Mouse (Mus musculus): ENCODE measurements at regions not wholly inside any gene's neighbourhood (a gene's known extent, or its start where the extent isn't known, plus 50 kb on each side); places are given as distances from the start of the nearest gene placed in this dataset.

DNA sequence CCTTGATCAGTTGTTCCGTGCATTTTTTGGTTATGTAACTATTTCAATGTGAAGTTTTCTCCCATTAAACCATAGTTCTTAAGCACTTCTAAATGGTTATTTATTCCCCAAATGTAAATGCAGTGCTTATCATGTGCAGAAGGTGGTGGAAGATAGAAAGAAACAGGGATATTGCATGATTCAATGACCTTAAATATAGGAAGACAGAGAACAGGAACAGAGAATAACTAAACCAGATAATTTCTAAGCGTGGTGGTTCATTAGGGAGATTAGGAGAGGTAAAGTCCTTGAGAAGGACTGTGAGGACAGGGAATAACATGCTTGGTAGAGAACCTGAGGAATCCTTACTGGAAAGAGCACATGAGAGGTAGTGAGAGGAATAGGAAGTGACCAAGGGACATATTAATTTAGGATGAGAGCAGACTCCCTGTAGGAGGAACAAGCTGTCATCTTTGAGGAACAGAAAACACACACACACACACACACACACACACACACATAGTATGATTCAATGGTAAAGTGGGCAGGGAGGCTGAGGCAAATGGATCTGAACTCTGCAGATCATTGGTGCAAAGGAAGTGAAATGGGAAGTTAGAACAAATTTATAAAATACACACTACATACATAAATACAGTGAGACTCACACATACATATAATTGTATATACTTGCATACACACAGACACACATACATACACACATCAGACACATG, 143.4 kb upstream of the Chl1 start:
- WGBS = 86% methylated on average over 2 of the region's 2 CpGs
- Histone ChIP-seq H3K4me2 (replicated peaks) (no peak overlapping the region), H3K27me3 (replicated peaks) (no peaks in the 10 kb centered on the region), H3K4me1 (replicated peaks) (no peaks in the 10 kb centered on the region), H3K4me3 (replicated peaks) (no peak overlapping the region), H3K9me3 (no peaks in the 10 kb centered on the region), H3K27ac (no peak overlapping the region), H3K36me3 (no peaks in the 10 kb centered on the region), H3K9ac (no peak overlapping the region)
- no peak for ATAC-seq

GRCm38 (mm10) chr6:103374956-103375355, 135.4 kb upstream of the Chl1 start:
- no peaks in the 10 kb centered on the region for H3K27me3 ChIP-seq (replicated peaks)
- no peak overlapping the region for H3K27ac ChIP-seq
- no peaks in the 10 kb centered on the region for H3K36me3 ChIP-seq
- H3K4me3 ChIP-seq (replicated peaks) = no peak overlapping the region
- H3K4me1 ChIP-seq (replicated peaks) = no peaks in the 10 kb centered on the region
- H3K4me2 ChIP-seq (replicated peaks) = no peak overlapping the region
- no peak overlapping the region for H3K9ac ChIP-seq
- H3K9me3 ChIP-seq = no peaks in the 10 kb centered on the region
- no peak for ATAC-seq
- 82% methylated on average over 7 of the region's 7 CpGs for WGBS

DNA sequence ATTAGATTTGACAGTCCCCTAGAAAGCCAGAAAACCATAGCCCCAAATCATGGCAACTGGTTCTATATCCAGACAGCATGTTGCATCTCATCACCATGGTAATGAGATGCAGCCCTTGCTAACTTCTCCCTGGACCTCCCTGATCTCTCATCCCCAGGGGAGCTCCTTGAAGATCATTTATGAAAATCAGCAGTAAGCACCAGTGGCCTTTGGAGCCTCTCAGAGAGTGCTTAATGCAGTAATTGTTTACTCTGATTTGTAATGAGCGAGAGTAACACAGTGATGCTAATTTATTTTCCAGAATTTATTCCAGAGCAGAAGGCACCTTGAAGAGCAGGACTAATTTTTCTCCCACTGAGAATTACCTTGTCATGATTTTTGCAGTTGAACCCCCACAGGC, 133.1 kb upstream of the Chl1 start:
- Histone ChIP-seq H3K27me3 (replicated peaks) (no peaks in the 10 kb centered on the region), H3K9me3 (no peaks in the 10 kb centered on the region), H3K4me1 (replicated peaks) (no peaks in the 10 kb centered on the region), H3K36me3 (no peaks in the 10 kb centered on the region), H3K27ac (no peak overlapping the region), H3K4me3 (replicated peaks) (no peak overlapping the region), H3K9ac (no peak overlapping the region), H3K4me2 (replicated peaks) (no peak overlapping the region)
- WGBS = 63% methylated on average over 1 of the region's 1 CpGs
- no peak for ATAC-seq

DNA sequence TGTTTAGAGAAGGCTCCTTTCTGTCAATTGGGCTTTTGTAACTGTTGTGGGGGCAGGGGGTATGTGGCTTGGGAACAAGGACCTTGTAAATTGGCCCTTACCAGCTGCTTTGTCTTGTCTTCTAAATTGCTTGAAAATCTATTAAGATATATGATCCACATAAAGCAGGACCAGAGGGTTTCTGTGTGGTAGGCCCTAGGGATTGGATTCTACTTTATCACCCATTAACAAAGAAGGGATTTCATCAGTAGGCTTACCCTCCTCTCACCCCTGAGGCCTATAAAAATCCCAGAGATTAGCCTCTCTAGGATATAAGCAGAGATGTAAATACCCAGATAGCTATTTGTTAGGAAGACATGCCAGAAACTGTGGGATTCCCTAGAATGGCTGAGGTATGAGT, 132.3 kb upstream of the Chl1 start:
- Histone ChIP-seq H3K9ac (no peak overlapping the region), H3K27me3 (replicated peaks) (no peaks in the 10 kb centered on the region)
- no peak for ATAC-seq

DNA sequence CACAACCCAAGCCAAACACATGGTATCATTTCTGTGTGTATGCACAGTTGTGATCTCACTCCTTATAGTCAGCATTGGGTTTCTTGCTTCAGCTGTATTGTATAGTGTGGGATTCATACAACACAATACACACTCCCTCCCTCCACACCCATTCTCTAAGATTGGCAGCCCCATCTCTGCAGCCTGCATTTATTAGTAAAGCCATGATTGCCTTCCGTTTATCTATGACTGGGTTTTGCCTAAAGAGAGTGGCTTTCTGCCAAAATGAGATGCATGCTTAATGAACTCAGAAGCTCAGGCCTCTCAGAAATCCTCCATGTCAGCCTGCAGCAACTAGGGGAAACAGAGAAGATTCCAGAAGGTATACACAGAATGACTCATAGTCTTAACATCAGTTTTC, 129.4 kb upstream of the Chl1 start:
- Histone ChIP-seq H3K9ac (no peak overlapping the region), H3K4me2 (replicated peaks) (no peak overlapping the region), H3K9me3 (no peaks in the 10 kb centered on the region), H3K36me3 (no peaks in the 10 kb centered on the region), H3K4me3 (replicated peaks) (no peak overlapping the region), H3K4me1 (replicated peaks) (no peaks in the 10 kb centered on the region), H3K27ac (no peak overlapping the region), H3K27me3 (replicated peaks) (no peaks in the 10 kb centered on the region)
- WGBS = 38% methylated on average over 1 of the region's 1 CpGs
- ATAC-seq = no peak

More for the DNA sequence above, 132.3 kb upstream of the Chl1 start:
- no peak overlapping the region for H3K4me3 ChIP-seq (replicated peaks)
- no peaks in the 10 kb centered on the region for H3K9me3 ChIP-seq
- no peaks in the 10 kb centered on the region for H3K36me3 ChIP-seq
- no peak overlapping the region for H3K4me2 ChIP-seq (replicated peaks)
- no peaks in the 10 kb centered on the region for H3K4me1 ChIP-seq (replicated peaks)
- no peak overlapping the region for H3K27ac ChIP-seq

GRCm38 (mm10) chr6:103381930-103382329, 128.5 kb upstream of the Chl1 start:
- no peak for ATAC-seq
- no peaks in the 10 kb centered on the region for H3K36me3 ChIP-seq

DNA sequence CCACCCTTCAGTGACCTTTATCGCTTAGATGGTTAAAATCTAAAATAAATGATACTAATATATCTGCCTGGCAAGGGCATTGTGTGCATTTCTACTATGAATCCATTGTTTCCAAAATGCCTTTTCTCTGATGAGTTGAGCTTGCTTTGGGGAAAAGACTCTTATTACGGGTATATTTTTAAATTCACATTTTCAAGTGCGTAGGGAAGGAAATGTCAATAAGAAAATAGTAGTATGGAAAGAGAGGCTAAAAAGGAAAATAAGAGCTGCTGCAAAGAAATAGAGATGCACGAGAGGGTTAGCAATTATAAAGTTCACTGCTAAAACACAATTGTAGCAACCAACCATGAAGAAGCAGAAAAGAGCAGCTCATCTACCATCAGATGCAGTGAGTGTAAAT, 123.8 kb upstream of the Chl1 start:
- H3K4me2 ChIP-seq (replicated peaks) = no peak overlapping the region
- H3K36me3 ChIP-seq = no peaks in the 10 kb centered on the region
- no peak for ATAC-seq
- WGBS = 86% methylated on average over 4 of the region's 4 CpGs
- no peaks in the 10 kb centered on the region for H3K4me1 ChIP-seq (replicated peaks)
- H3K27me3 ChIP-seq (replicated peaks) = no peaks in the 10 kb centered on the region
- H3K27ac ChIP-seq = no peak overlapping the region
- no peaks in the 10 kb centered on the region for H3K9me3 ChIP-seq
- H3K4me3 ChIP-seq (replicated peaks) = no peak overlapping the region
- no peak overlapping the region for H3K9ac ChIP-seq

More at GRCm38 (mm10) chr6:103381930-103382329, 128.5 kb upstream of the Chl1 start:
- no peaks in the 10 kb centered on the region for H3K9me3 ChIP-seq
- no peak overlapping the region for H3K4me3 ChIP-seq (replicated peaks)
- H3K27me3 ChIP-seq (replicated peaks) = no peaks in the 10 kb centered on the region
- H3K9ac ChIP-seq = no peak overlapping the region
- H3K4me1 ChIP-seq (replicated peaks) = no peaks in the 10 kb centered on the region
- no peak overlapping the region for H3K27ac ChIP-seq
- WGBS = 75% methylated on average over 2 of the region's 2 CpGs
- H3K4me2 ChIP-seq (replicated peaks) = no peak overlapping the region

DNA sequence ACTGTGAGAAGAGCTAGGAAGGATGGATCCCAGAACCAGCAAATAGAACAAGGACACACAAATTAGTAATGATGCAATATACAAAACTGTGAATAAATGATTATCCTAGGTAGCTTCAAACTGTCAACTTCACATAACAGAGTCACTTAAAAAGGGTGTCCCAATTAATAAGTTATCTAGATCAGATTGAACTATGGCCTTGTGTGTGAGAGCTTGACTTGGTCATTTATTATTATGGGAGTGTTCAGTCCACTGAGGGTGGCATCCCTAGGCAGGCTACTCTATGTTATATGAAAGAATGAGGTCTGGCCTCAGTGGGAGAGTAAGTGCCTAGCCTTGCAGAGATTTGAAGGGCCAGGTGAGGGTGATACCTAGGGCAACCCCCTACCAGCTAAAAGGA, 104.4 kb upstream of the Chl1 start:
- no peaks in the 10 kb centered on the region for H3K36me3 ChIP-seq

DNA sequence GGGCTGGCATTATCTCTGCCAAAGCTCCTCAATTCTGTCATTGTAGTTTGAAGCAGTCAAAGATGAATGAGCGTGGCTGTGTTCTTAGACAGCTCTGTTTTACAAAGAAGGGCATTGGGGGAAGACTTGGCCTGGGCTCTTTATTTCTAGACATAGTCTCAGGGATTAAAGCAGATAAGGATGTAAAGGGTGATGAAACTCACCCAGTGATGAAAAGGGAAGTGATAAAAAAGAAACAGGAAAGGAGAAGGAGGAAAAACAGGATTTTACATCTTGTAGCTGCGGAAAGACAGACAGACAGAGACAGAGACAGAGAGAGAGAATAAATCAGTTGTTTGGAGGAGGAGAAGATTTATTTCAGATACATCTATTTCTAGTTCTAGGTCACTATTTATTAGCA, 95.5 kb upstream of the Chl1 start:
- H3K27me3 ChIP-seq (replicated peaks) = no peaks in the 10 kb centered on the region
- 86% methylated on average over 2 of the region's 2 CpGs for WGBS
- no peak overlapping the region for H3K9ac ChIP-seq
- H3K36me3 ChIP-seq = no peaks in the 10 kb centered on the region
- H3K27ac ChIP-seq = no peak overlapping the region
- H3K9me3 ChIP-seq = no peaks in the 10 kb centered on the region
- no peak overlapping the region for H3K4me3 ChIP-seq (replicated peaks)
- H3K4me2 ChIP-seq (replicated peaks) = no peak overlapping the region
- H3K4me1 ChIP-seq (replicated peaks) = no peaks in the 10 kb centered on the region
- ATAC-seq = no peak

More for the DNA sequence above, 104.4 kb upstream of the Chl1 start:
- no peaks in the 10 kb centered on the region for H3K4me1 ChIP-seq (replicated peaks)
- no peak overlapping the region for H3K4me2 ChIP-seq (replicated peaks)
- no peaks in the 10 kb centered on the region for H3K9me3 ChIP-seq
- H3K9ac ChIP-seq = no peak overlapping the region
- no peak for ATAC-seq
- no peak overlapping the region for H3K4me3 ChIP-seq (replicated peaks)
- H3K27me3 ChIP-seq (replicated peaks) = no peaks in the 10 kb centered on the region
- H3K27ac ChIP-seq = no peak overlapping the region

DNA sequence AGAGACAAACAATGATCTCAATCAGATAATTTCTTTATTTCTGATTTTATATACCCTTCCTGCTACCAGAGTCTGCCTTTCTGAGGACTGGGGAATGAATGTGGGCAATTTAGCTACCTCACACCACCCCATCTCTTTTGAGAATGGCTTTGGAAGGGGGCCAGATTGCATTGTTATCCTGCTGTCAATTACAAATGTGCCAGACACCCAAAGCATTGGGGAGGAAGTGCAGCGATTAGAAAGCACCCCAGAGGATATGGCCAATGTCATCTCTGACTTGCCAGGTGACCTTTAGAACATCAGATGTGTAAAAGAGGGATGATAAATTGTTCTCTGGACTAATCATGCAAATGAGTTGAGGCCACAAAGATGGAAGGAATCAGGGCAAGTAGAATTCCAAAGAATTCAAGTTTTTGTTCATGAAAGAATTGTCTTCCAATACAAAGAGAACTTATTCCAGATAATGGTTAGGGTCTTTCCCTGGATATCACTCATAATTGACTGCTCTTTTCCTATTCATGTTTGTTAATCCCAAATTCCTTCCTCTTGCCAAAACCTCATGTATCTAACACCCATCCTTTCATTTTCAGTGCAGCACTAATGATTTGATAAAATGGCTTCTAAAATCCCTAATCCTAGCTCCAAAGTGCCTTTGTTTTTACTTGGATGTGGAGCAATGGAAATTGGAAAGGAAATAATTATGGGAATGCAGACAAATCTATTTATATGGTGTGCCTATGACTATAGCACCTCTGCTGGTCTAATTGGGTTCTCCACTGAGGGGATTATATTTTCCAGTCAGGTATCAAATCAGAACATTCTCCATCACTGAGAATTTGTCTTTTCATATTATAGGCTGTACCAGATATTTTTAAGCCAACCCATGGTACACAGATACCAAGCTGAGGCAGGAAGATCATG, 89.1 kb upstream of the Chl1 start:
- H3K9ac ChIP-seq = no peak overlapping the region
- WGBS = 38% methylated on average over 1 of the region's 1 CpGs
- H3K27ac ChIP-seq = no peak overlapping the region
- H3K4me3 ChIP-seq (replicated peaks) = no peak overlapping the region
- no peak for ATAC-seq
- no peaks in the 10 kb centered on the region for H3K9me3 ChIP-seq
- no peaks in the 10 kb centered on the region for H3K27me3 ChIP-seq (replicated peaks)
- no peaks in the 10 kb centered on the region for H3K4me1 ChIP-seq (replicated peaks)
- H3K4me2 ChIP-seq (replicated peaks) = no peak overlapping the region
- no peaks in the 10 kb centered on the region for H3K36me3 ChIP-seq

DNA sequence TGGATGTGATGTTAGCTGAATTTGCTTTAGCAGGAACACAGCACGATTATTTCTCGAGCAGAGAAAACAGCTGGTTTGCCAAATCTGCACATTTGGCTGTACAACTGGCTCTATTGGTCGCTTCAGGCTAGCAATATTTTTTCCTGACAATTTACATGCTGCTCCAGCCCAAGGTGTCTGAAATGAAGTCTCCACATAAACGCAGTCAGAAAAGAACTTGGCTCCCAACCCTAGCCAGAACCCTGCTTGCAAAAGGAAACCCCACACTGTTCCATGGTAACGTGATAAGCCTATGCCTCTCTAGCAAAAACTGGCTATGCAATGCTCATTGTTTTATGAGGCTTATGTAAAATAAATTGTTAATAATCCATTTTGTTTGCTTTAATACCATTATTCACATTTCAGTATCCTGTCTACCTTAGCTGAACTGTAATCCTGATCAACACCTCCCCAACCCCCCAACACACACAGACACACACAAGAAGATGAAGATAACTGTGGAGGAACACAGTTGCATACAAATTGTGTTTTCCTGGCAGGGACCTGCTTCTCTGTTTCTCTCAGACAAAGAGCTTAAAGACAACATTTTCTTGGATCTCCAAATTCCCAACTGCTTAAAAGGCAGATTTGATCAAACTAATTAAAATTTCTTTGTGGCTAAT, 79.3 kb upstream of the Chl1 start:
- no peak overlapping the region for H3K4me3 ChIP-seq (replicated peaks)
- ATAC-seq = no peak
- no peak overlapping the region for H3K9ac ChIP-seq
- H3K4me2 ChIP-seq (replicated peaks) = no peak overlapping the region
- no peaks in the 10 kb centered on the region for H3K27me3 ChIP-seq (replicated peaks)
- no peaks in the 10 kb centered on the region for H3K4me1 ChIP-seq (replicated peaks)
- H3K27ac ChIP-seq = no peak overlapping the region
- no peaks in the 10 kb centered on the region for H3K9me3 ChIP-seq
- 63% methylated on average over 5 of the region's 5 CpGs for WGBS
- no peaks in the 10 kb centered on the region for H3K36me3 ChIP-seq

DNA sequence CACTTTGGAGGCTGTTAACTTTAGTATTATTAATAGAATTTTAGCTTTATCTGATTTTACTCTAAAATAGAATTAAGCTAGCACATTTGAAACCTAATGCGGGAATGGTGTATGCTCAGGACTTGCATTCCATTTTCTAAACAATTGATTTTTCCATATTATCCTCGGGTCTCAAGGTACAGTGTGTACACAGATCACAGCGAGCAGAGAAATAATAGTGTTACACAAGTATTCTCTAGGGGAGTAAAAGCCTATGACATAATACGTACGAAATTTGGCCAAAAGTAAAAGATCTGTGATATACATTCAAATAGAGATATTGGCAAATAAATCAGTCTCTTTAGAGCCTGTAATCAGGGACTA, 78.8 kb upstream of the Chl1 start:
- Histone ChIP-seq H3K4me2 (replicated peaks) (no peak overlapping the region), H3K4me1 (replicated peaks) (no peaks in the 10 kb centered on the region), H3K4me3 (replicated peaks) (no peak overlapping the region), H3K27me3 (replicated peaks) (no peaks in the 10 kb centered on the region), H3K9me3 (no peaks in the 10 kb centered on the region), H3K36me3 (no peaks in the 10 kb centered on the region), H3K9ac (no peak overlapping the region), H3K27ac (no peak overlapping the region)
- 77% methylated on average over 5 of the region's 5 CpGs for WGBS
- ATAC-seq = no peak

Measured in intestine, embryonic 15.5 days (tissue).